Mouse (Mus musculus) cerebellum, adult 2 months (tissue): ENCODE data around the gene Tifa. TPM values are rescaled to one million over a fixed set of nuclear protein-coding genes. Genes with fewer than 3 reads are reported as not detected.

Source experiments
- DNase-seq, 2 experiments: peaks; one replicate each; pipeline ENCODE4 v3.0.0; 2021
- H3K27ac ChIP-seq: fragments of 200-500 bp; 2 replicates; pipeline ENCODE4 v1.5.1; 2012; ENCODE audit warnings: low read length, control low read depth, inconsistent platforms; ENCODE audit not compliant: insufficient read depth
- H3K27me3 ChIP-seq: fragments of 200-500 bp; 2 replicates; pipeline ENCODE4 v1.6.1; 2012; ENCODE audit warnings: inconsistent platforms, mild to moderate bottlenecking, low read length, moderate library complexity; ENCODE audit not compliant: control insufficient read depth, insufficient read depth
- H3K4me1 ChIP-seq: fragments of 200-500 bp; 2 replicates; pipeline ENCODE4 v1.6.1; 2011; ENCODE audit warnings: low read length; ENCODE audit not compliant: control insufficient read depth, insufficient read depth
- H3K4me3 ChIP-seq: fragments of 200-500 bp; replicated peaks from 2 replicates; pipeline ENCODE3; 2011; ENCODE audit warnings: mild to moderate bottlenecking, low read depth, low read length, control low read depth; ENCODE audit not compliant: insufficient read depth
- CTCF ChIP-seq: fragments of 200-500 bp; IDR thresholded peaks from 2 replicates; pipeline ENCODE4 v1.5.1; 2011; ENCODE audit warnings: low read depth, mild to moderate bottlenecking, control low read depth, low read length, moderate library complexity, borderline replicate concordance; ENCODE audit not compliant: insufficient read depth
- POLR2A ChIP-seq: fragments of 200-500 bp; IDR thresholded peaks from 2 replicates; pipeline ENCODE4 v1.6.1; 2011; ENCODE audit warnings: low read length, control low read depth, borderline replicate concordance; ENCODE audit not compliant: insufficient read depth
- WGBS: fragments of 180-500 bp; shearing (Covaris S2); methylation state at CpG from one replicate; pipeline ENCODE4 v1.1.7; 2018; 5-methylcytosine and 5-hydroxymethylcytosine counted together
- polyA plus RNA-seq: library from polyadenylated mRNA; depleted of rRNA; stranded (reverse); fragments of >200 nt; gene quantifications from 2 replicates; pipeline ENCODE4 v1.2.3, GENCODE M21; 2012

The Tifa gene
- polyA plus RNA-seq, 1 experiment: 4.3 TPM

GRCm38 (mm10) chr3:127831079-127831478, 41.5 kb downstream of the Tifa start:
- TF ChIP-seq CTCF (no peak), POLR2A (no peak)
- 78% methylated on average over 6 of the region's 6 CpGs for WGBS
- Histone ChIP-seq H3K27me3 (no peaks in the 10 kb centered on the region), H3K27ac (no peak overlapping the region), H3K4me1 (peaks cover 3% of the 10 kb centered on the region; the same call in 1 of the 2 replicates), H3K4me3 (no peak overlapping the region)
- no peak for DNase-seq

GRCm38 (mm10) chr3:127834040-127834439, 44.4 kb downstream of the Tifa start:
- WGBS: 82% methylated on average over 4 of the region's 4 CpGs
- Histone ChIP-seq H3K27ac (no peak overlapping the region), H3K4me3 (no peak overlapping the region), H3K4me1 (peaks cover 3% of the 10 kb centered on the region; the same call in 1 of the 2 replicates), H3K27me3 (no peaks in the 10 kb centered on the region)
- TF ChIP-seq CTCF: no peak
- no peak for TF ChIP-seq POLR2A
- DNase-seq: no peak

GRCm38 (mm10) chr3:127835594-127835993, 46.0 kb downstream of the Tifa start:
- Histone ChIP-seq H3K27ac (no peak overlapping the region), H3K27me3 (no peaks in the 10 kb centered on the region), H3K4me1 (peaks cover 3% of the 10 kb centered on the region; the same call in 1 of the 2 replicates), H3K4me3 (no peak overlapping the region)
- no peak for TF ChIP-seq POLR2A
- TF ChIP-seq CTCF: no peak
- no peak for DNase-seq
- WGBS: 47% methylated on average over 6 of the region's 6 CpGs

GRCm38 (mm10) chr3:127836798-127837153, 47.2 kb downstream of the Tifa start:
- Histone ChIP-seq H3K27ac (0 out of 2 replicates have a peak overlapping the region, but pooled peaks have one; percentile 0), H3K27me3 (no peaks in the 10 kb centered on the region), H3K4me3 (peak overlapping the region; percentile 91), H3K4me1 (peaks cover 3% of the 10 kb centered on the region; the same call in 1 of the 2 replicates)
- no peak for DNase-seq
- 1% methylated on average over 17 of the region's 17 CpGs for WGBS
- no peak for TF ChIP-seq CTCF
- TF ChIP-seq POLR2A: no peak

- WGBS: under 1% methylated on average over 88 of the region's 89 CpGs
- H3K4me1 ChIP-seq: peaks cover 3% of the 10 kb centered on the region; the same call in 1 of the 2 replicates
Observed at GRCm38 (mm10) chr3:127837154-127837865, 47.7 kb downstream of the Tifa start, which contains the start of gene Ap1ar. Gene Ap1ar, minus strand, starts transcription at chr3:127837523.

GRCm38 (mm10) chr3:127837972-127838644, 48.5 kb downstream of the Tifa start:
- peak overlapping the region; percentile 76 for H3K4me3 ChIP-seq
- no peaks in the 10 kb centered on the region for H3K27me3 ChIP-seq
- peaks cover 3% of the 10 kb centered on the region; the same call in 1 of the 2 replicates for H3K4me1 ChIP-seq
- no peak for DNase-seq
- no peak for TF ChIP-seq CTCF
- no peak for TF ChIP-seq POLR2A
- 32% methylated on average over 8 of the region's 8 CpGs for WGBS
- peak overlapping the region; percentile 78; the same call in 1 of the 2 replicates for H3K27ac ChIP-seq

More at GRCm38 (mm10) chr3:127837154-127837865, 47.7 kb downstream of the Tifa start, which contains the start of gene Ap1ar:
- DNase-seq: peak; percentile 97
- peak within 1 kb of the TSS; percentile 91 for H3K4me3 ChIP-seq
- no peaks in the 10 kb centered on the region for H3K27me3 ChIP-seq
- peak; percentile 95 for TF ChIP-seq POLR2A
- peak; percentile 45; the same call in 1 of the 2 replicates for TF ChIP-seq CTCF
- peak within 1 kb of the TSS; percentile 78 for H3K27ac ChIP-seq

- 75% methylated on average over 8 of the region's 8 CpGs for WGBS
- TF ChIP-seq CTCF: no peak
- no peak for TF ChIP-seq POLR2A
- Histone ChIP-seq H3K27me3 (no peaks in the 10 kb centered on the region; the same call in 1 of the 2 replicates), H3K4me1 (no peaks in the 10 kb centered on the region), H3K4me3 (no peak overlapping the region), H3K27ac (no peak overlapping the region)
- no peak for DNase-seq
Observed at GRCm38 (mm10) chr3:127841926-127842325, 52.3 kb downstream of the Tifa start.
